Mouse (Mus musculus): Measurements from ENCODE around the gene Nt5c3b.

Gene Nt5c3b

DNA sequence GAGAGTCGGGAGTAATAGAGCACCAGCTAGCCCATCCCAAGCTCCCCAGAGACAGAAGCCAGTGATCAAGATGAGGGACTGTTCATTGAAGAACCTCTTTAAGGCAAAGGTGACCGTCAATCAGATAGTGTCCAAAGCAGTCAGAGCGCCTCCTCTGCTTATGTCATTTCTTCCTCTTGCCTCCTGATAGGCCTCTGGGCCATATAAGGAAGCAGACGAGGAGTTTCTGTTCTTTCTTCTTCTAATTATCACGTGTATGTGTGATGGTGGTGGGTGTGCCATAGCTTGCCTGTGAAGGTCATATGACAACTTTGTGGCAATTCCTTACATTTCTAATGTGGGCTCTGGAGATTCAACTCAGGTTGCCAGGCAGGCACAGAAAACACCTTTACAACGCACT lies 40.8 kb downstream of the Nt5c3b start:
- in situ Hi-C loops (cut with MboI, MseI), result loop anchor here (10.0 kb wide), 1 partner anchor 1616 kb away; no protein-coding TSS in a partner anchor

DNA sequence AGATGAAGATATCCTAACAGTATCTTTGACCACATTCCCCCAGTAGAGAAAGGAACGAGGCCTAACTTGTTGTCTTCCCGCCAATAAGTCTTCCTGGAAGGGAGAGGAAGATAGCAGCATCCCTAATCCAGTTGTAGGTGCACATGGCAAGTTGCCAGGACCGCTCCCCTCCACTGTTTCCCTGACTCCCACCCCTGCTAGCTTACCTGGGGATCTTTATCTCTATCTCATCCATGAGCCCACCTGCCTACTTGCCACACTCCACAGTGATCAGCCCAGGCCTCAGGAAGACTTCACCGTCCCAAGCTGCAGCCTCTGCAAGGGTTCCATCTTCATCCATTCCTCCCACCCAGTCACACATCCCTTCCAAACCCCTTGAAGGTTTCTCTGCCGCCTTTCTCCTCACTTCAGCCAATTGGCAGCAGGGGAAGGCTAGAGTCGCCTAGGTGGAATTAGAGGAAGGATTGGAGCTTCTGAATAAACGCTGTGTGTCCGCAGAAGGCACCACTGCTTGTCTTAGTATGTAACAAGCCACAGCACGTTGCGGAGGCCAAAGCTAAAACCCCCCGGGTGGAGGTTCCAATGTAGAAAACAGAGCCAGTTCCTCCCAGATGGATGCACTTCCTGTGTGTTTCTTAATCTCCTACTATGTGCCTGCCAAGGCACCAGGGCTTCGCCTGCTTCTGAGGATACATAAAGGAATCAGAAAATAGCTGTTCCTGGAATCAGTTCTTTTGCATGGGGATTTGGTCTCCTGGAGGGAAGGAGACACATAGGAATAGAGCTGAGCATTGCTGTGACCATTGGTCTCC lies 41.7 kb downstream of the Nt5c3b start:
- in situ Hi-C loops (cut with MboI, MseI), result loop anchor here (10.0 kb wide), 1 partner anchor 1615 kb away; no protein-coding TSS in a partner anchor

DNA sequence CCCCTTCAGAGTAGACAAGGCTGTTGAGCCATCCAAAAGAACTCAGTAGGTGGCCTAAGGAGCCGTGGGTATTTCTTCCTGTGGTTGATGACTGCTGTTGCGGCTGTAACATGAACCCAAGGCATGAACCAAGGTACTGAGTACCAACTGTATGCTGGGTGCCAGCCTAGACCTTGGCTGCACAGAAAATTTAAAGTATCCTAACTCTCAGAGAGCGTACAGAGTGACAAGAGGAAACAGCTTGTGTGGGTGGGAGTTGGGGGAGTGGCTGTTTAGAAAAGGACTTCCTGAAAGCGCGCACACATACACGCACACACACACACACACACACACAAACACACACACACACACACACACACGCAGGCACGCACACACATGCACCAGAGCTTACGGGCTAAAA lies 42.3 kb downstream of the Nt5c3b start:
- in situ Hi-C loops (cut with MboI, MseI), result no loop called here

DNA sequence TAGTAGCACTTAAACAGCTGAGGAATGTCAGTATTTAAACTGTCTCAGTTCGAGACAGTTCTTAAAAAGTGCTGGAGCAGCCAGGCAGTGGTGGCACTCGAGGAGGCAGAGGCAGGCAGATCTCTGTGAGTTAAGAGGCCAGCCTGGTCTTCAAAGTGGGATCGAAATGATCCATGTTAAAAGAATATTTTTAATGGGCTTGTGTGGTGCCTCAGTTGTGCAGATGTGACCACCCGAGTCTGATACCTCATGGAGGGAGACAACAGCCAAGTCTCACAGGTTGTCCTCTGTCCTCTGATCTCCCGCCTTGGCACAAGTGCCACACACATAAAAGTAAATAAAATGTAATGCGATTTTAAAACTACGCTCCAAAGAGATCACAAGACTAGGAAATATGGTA lies 43.1 kb downstream of the Nt5c3b start:
- in situ Hi-C loops (cut with MboI, MseI), result no loop called here

DNA sequence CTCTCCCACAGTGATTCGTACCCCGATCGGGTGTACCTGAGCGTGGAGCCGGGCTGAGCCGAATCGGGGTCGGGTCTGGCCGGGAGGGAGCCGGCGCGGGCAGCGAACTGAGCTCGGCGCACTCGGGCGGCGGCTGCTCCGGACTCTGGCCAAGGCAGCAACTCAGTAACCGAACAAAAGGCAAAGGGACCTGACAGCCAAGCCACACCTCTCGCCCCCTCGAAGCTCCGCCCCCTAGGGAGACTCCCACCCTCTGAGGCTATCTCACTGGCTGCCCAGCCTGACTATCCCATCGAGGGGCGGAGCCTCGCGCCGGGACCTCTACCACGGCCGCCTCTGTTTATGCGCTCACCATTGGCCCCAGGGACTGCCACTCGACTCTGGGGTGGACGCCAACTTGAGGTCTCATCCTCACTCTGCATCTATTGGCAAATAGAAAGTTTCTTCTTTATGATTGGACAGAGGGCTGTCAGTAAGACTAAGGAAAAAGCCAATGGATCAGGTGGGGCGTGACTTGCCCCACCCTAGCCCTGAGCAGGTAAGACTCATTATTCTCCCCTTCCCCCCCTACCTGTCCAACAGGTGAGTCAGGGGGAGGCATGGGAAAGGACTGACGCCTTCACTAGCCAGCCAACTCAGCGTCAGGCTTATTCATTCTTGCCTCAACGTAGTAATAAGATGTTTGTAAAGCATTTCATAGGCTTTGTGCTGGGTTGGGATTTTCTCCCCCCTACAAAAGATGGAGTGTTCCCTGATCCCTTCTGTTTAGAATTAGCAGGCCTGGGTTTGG lies 43.8 kb downstream of the Nt5c3b start, which contains the start of gene Jup:
TSS of gene Jup (minus strand) at position 164 of the 790 bp plus-strand sequence.
- in situ Hi-C loops (cut with MboI, MseI), result no loop called here

DNA sequence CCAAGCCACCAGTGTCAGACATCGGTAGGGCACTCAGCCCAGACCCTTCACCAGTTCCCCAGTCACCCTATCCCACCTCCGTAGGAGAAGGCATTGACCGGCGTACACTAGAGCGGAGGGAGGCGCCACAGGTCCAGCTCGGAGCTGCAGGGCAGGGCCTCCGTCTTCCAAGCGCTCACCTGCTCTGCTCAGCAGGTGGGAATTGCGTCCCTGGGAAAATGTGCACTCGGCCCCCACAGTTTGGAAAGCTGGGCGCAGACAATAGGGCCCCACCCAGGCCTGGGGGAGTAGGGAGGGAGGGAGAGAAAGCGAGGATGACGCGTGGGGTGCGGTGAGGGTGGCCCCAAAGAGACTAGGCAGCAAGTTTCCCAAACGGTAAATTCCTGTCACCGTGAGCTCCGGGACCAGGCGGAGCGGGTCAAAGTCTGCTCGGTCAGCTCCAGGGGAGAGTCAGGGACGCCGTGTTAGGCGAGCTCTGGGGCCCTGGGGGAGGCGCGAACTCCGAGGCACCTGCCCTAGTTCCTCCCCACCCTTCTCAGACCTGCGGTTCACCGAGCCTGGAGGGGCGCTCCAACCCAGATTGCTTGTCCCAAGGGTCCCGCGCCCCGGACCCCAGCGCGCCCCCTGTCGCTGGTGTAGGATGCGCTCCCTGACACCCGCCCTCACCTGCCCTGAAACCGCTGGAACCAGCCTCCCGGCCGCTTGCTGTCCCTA lies 44.6 kb downstream of the Nt5c3b start:
- in situ Hi-C loops (cut with MboI, MseI), result no loop called here

DNA sequence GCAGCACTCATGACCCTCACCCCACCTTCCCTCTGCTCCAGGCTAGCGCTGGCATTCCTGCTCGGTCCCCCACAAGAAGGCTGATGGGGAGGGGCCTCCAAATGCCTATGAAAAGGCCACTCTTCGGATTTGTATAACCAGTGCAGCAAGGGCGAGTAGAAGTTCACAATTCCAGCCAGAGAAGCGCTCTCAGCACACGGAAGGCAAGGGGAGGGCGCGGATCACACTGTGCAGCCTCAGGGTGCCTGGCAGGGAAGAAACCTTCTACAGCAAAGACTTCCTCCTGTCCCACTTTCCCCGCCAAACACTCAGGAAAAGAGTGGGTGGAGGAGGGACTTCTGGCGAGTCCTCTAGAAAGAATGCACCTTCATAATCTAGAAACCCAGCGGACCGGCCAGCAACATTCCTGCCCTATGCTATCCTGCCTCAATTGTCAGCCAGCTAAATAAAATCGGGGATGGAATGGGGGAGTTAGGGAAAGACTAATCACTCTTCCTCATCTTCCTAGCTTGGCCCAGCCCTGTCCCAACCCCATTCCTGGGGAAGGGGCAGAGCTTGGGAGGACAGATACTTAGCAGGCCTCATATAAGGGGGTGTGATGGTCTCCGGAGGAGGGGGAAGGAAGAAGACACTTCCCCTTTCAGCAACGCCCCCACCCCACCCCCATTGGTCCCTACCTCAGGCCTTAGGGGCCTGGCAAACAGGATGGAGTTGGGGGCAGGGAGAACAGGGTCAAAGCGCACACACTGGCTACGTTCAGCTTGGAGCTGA lies 45.6 kb downstream of the Nt5c3b start:
- in situ Hi-C loops (cut with MboI, MseI), result no loop called here

DNA sequence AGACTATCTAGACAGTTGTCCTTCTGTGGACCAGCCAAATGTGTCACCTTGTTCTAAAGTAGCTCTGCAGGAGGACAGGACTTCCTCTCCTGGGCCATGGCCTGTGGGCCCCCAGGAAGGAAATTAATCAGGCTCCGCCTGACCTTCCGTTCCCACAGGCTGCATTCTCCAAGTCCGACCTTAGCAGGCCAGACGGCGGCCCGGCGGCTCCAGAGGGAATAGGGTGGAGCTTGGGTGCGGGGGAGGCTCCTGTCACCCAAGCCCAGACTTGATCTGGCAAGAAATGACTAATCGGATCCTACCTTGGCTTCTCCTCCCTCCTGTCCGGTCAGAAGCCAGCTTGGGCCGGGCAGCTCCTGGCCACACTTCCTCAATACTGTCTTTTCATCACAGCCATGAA lies 46.4 kb downstream of the Nt5c3b start:
- in situ Hi-C loops (cut with MboI, MseI), result no loop called here

DNA sequence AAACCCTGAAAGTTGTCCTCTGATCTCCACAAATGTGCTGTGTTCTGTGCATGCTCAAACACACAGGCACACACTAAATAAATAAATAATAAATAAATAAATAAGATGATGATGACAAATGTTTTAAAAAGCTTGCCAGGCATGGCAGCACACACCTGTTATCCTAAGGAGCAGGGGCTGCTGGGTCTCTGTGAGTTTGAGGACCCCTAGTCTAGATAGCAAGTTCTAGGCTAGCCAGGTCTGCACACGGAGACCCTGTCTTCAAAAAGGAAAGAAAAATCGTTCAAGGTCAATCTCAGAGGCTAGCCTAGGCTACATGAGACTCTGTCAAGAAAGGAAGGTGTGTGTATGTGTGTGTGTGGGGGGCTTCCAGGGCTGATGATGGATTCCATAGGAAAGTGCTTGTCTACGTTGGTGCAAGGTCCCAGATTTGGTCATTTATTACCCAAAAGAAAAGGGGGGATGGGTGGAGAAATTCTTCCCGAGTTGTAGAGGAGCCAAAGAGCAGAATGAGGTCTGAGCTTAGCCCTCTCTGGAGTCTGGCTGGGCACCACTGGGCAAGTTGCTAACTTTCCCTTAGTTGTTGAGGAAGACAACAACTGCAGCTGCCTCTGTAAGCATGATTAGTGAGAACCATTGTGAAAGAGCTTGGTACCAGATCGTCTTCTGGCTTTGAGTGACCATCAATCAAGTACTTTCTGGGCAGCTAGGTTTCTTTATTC lies 47.1 kb downstream of the Nt5c3b start:
- in situ Hi-C loops (cut with MboI, MseI), result no loop called here

DNA sequence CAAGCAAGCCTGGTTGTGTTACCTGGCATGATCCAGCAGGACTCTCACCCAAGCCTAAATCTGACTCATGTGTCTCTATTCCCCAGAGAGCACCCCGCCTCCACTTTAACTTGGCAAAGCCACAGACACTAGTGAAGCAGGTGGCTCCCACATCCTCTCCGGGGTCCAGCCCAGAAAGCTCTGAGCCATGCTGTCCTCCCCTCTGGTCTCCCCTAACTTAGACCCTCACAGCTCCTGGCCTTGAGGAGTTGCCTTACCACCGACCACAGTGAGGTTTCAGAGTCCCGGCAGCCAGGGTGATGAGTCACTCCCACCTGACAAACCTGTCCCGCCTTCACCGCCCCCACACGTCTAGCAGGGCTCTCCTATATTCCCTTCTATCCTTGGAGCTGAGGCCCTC lies 47.9 kb downstream of the Nt5c3b start:
- in situ Hi-C loops (cut with MboI, MseI), result no loop called here

DNA sequence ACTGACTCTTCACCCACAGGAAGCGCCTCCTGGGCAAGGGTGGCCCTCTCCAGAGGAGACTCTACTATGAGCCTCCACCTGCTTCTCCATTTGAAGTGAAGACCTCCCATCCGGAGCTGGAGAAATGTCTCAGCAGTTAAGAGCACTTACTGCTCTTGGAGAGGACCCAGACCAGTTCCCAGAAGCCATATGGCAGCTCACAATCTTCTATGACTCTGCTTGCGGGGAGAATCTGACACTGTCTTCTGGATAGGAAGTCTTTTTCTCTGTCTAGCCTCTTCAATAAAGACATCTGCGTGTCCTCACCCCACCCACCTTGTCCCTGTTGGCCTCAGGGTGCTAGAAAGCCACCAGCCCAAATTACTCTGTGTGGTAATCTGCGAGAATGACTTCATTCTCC lies 48.6 kb downstream of the Nt5c3b start:
- in situ Hi-C loops (cut with MboI, MseI), result no loop called here

DNA sequence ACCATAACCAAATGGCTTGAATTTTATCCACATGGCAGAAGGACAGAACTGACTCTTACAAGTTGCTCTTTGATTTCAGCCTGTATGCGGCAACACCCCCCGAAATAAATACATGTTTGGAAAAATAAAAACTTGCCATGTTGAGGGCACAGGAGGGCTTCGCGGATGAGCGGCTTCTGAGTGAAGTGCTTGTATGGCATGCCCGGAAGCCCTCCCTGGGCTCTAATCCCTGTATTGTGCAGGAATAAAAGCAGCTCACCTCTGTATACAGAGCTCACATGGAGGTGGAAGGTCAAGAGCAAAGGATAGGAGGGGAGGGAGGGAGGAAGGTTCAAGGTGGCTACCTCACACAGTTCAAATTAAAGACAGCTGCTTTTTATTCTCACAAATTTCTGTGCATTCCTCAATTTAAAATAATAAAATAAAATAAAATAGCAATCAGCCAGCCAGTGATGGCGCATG lies 49.7 kb downstream of the Nt5c3b start:
- in situ Hi-C loops (cut with MboI, MseI), result no loop called here

DNA sequence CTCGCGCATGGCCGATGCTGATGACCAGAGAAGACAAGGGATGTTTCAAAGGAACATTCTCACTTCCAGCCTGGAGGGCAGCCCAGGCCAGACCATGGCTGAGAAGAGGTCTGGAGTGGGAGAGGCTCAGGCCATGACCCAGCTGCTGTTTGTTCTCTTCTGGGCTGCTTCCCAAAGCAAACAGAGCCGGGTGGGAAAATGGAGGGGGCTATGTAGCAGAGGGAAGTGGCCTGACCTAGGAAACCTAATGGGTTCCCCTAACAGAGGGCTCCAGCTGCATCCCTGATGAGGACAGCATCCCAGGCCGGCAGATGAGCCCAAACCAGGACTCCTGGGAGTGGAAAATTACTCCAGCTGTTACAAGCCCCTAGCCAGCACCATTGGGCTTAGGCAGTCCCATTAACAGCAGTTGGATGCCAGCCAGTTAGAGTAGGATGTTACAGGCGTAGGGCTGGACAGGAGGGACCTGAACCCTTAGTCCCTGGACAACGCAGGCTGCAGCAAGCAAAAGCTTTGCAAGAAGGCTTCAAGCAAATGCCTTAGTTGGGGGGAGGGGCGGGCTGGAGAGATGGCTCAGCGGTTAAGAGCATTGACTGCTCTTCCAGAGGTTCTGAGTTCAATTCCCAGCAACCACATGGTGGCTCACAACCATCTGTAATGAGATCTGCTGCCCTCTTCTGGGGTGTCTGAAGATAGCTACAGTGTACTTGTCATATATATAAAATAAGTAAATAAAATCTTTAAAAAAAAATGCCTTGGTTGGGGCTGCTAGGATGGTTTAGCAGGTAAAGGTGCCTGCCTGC lies 50.3 kb downstream of the Nt5c3b start:
- in situ Hi-C loops (cut with MboI, MseI), result no loop called here

DNA sequence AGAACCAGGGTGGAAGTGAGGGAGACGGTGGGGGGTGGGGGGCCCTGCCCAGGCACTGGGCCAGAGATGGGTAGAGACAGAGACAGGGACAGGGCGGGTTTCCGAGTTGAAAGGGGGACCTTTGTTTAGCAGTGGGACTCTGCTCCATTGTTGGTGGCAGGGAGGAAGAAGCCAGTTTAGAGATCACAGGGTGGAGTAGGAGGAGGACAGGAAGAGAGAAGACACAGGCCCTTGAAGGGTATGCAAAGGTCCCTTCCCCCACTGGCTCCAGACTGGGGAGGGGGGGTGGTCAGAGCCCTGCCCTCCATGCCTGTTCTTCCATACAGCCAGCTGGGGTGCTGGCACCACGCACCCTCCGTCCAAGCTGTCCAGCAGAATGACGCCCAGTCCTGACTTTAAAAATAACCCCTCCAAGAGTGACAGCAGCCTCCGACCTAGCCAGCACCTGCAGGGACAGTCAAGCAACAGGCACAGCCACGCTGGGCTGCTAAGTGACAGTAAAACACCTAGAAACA lies 51.6 kb downstream of the Nt5c3b start:
- in situ Hi-C loops (cut with MboI, MseI), result no loop called here

DNA sequence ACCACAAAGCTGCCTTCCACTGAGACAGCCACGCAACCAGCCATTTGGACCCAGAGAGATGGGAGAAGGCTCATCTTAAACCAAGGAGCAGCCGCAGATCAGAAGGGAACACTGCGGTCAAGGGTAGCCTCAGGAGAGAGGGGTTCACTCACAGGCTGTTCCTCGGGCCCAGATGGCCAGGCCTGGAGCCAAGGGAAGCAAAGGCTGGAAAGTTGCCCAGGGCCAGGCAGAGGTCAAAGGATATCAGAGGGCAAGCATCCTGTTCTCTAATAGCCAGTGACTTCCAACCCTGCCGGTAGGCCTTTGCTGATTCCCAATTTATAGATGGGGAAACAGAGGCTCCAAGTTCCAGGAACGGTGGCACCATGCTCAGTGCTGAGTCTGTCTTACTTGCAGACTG lies 53.0 kb downstream of the Nt5c3b start:
- in situ Hi-C loops (cut with MboI, MseI), result no loop called here

DNA sequence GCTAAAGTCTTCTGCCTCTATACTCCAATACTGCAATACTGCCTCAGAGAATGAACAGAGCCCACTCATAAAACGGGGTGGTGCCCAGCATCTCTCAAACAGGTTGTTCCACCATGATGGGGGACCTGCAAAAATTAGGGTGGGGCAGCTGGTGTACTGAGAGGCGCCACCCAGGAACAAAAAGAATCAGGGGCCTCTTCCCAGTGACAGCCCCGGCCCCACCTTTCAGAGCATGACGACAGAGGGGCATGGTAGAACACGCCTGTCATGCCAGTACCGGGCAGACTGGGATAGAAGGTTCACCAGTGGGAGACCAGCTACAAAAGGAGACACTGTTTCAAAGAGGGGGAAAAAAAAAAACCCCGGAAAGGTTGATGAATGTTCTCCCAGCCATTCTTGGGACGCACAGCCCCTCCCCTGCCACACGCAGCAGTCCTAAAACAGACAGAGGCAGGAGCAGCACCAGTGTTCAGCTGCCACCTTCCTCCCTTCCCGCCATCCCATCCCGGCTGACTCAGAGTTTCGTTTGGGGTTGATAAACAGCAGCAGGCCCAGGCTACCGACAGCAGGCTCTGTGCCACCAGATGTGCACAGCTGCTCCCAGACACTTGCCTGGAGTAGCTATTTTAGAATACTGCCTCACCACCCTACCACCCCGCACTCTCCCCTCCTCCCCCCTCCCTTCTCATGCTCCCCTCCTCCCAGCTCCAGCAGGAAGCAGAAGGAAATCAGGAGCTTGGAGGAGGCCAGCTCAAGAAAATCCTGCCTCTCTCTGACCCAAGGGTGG lies 53.8 kb downstream of the Nt5c3b start:
- in situ Hi-C loops (cut with MboI, MseI), result no loop called here

DNA sequence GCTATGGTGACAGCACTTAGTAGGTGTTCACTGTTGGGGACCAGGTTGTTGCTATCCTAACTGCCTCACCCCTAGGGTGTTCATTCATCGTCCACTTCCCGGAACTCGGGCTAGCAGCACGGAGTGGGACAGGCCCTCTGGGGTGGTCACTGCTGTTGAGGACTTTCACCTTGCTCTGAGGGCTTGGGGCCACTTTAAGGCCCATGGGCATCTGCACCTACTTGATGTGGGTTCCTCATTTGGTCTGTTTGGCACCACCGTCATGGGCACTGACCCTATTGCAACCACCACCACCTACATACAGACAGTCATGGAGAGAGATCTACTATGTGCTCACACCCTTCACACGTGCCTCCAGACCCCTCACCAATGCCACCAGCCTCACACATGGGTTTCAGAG lies 54.5 kb downstream of the Nt5c3b start:
- in situ Hi-C loops (cut with MboI, MseI), result no loop called here

DNA sequence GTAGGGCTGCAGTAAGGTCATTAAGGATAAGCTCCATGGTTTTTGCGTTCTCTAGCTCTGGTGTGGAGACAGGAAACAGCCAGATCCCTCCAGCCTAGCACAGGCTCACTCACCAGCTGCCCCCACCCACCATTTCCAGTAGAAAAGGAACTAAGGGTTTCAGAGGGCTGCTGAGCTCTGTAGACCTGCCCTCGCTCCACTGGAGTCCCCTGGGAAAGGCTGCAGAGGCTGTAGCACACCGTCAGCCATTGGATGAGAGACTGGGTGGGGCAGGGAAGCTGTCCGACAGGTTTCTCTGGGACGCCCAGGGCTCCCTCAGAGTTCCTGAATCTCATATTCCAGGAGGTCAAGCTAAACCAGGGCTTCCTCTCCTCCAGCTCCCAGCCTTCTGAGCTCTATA lies 55.0 kb downstream of the Nt5c3b start:
- in situ Hi-C loops (cut with MboI, MseI), result no loop called here

DNA sequence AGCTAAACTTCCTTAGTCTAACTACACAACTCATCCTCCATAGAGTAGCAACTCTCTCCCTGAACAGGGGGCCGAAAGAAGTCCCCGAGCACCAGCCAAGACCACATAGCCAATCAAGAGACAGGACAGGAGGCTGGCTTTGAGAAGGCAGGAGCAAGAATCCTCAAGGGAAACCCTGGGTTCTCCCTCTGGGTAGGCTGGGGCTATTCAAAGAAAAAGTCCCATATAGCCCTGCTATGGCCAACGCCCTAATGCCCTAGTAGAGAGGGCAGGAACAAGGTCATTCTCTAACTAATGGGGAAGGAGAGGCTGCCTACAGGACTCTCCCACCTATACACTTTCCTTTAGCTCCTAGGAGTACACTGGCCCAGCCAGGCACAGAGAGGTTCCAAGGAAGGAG lies 56.6 kb downstream of the Nt5c3b start:
- in situ Hi-C loops (cut with MboI, MseI), result no loop called here

Data from T-helper 1 cell (primary cell).